Mouse (Mus musculus) embryonic fibroblast, embryonic 13.5 days (primary cell): ENCODE results near the gene Ptch2.

ENCODE experiments used
- CTCF ChIP-seq: IDR thresholded peaks from 2 replicates; pipeline ENCODE4 v1.5.1; 2011; ENCODE audit warnings: mild to moderate bottlenecking, control low read depth, low read length, moderate library complexity, borderline replicate concordance; ENCODE audit not compliant: insufficient read depth
- POLR2A ChIP-seq: IDR thresholded peaks from 2 replicates; pipeline ENCODE4 v1.6.1; 2011; ENCODE audit warnings: low read depth, mild to moderate bottlenecking, control low read depth, low read length, moderate library complexity

DNA sequence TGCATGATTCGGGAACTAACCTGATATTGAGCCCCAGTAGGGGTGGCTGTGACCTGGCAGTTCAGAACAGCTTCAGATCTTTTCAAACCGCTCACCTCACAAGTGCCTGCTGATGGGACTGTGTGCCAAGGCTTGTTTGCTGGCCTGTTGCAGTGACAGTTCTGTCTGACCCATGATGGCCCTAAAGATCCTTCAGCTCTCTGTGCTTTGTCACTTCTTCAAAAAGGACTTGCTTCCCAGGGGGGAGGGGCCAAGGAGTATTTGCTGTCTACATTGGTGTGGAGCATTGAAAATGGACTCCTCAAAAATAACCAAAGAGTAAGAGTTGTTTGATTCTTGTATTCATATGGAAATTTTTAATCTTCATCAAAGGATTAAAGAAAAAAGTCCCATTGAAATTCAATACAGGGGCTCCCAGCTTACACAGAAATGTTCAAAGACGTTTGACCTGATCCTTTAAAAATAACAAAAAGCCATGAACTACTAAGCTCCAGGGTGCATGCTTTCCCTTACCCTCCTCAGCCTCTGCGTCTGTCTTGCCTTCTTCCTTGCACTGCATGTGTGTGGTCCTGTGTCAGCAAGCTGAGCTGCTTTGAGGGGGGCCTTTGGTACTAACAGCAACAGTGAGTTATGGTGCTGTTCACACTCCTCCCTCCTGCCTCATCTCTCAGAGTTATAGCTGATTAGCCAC is 33.0 kb upstream of the Ptch2 start:
- no peak for TF ChIP-seq POLR2A
- no peak for TF ChIP-seq CTCF
